Mouse (Mus musculus) E14TG2a.4 (cell line): ENCODE results near the gene Gm10697.
"Not testable (repeated sequence)": the region's sequence is repeated elsewhere in the genome, so short reads cannot be mapped to it uniquely, and the experiment has no call there.

Experiments
- CTCF ChIP-seq: conservative IDR thresholded peaks from 2 replicates; pipeline ENCODE4 v1.5.1; 2014; ENCODE audit warnings: low read length
- NANOG ChIP-seq: IDR thresholded peaks from 2 replicates; pipeline ENCODE4 v1.6.1; 2014; ENCODE audit warnings: borderline replicate concordance, low read length, mixed read lengths
- POU5F1 ChIP-seq: IDR thresholded peaks from 2 replicates; pipeline ENCODE4 v1.6.1; 2014; ENCODE audit warnings: low read length, borderline replicate concordance

DNA sequence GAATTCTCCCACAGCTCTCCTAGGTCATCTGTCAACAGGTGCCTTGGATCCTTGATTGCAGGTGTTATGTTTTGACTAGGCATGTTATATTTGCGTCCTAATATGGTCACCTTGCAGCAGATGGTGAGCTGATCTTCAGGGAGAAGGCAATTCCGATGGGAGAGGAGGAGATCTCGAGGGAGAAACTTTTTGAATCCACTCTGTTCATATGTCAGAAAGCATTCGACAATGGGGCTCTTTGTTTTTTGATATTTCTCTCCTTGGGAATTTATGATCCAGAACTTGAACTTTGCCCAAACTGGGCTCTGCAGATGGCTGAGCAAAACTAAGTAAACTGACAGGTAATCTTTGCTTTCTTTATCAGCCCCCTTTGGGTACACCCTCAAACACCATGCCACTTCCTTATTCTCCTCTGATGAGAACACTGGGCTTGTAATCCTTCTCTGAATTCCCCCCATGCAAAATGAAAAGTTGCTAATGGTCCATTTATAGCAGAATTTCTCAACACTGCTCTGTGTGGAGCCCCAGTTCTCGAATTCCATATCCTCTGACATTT lies 22.8 kb downstream of the Gm10697 start:
- TF ChIP-seq CTCF, NANOG, POU5F1: not testable (repeated sequence)
